Mouse (Mus musculus) heart, adult 9 months (tissue): Measurements from ENCODE around the gene Qrich2.

Source experiments
- DNase-seq, 2 experiments: peaks; one replicate each; pipeline ENCODE4 v3.0.0; 2022; ENCODE audit warnings: low spot score in 2 of 2

The Qrich2 gene

DNA sequence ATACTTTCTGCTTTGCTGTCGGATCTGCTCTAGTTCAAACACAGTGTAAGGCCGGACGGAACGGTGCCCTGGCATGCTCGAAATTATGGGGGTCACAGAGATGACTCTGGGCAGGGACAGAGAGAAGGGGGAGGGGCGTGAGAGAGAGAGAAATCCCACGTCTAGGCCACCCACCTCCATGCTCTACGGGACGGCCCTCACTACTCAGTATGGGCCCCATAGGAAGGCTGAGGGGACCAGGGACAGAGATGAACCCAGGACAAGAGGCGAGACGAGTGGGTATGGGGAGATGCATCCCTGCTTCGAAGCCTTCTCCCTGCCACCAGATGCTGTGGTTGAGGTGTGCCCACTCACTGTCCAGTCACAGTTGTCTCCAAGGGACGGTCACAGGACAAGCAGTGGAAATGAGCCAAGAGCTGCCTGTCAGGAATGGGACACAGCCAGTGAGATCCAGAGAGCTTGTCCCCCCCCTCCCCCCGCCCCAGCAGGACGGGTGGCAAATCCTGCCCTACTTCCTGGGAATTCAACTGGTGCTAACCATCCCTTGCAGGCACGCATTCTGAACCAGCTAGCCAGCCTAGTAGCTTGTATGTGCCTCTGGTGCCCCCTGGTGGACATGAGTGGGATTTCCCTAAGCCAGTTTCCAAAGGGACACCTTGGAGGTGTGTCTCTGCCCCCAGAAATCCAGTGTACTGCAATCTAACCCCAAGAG is 20.3 kb downstream of the Qrich2 start:
- DNase-seq, result peak; percentile 73 to 88

DNA sequence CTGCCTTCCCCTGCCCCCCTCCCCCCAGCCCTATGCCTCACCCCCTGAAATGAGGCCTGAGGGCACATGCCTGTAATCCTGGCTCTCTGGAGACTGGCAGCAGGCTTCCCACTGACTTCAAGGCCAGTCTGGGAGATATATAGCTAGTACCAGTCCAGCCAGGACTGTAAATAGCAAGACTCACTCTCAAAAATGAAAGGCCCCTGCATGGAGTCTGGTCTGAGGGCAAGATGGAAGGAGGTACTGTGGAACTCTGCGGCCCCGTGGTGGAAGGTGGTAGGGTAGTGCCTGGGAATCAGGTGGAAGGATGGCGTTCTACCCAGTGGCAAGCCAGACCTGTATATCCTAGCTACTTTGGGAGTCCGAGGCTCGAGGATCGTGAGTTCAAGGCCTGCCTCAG is 22.1 kb downstream of the Qrich2 start:
- DNase-seq, result no peak

DNA sequence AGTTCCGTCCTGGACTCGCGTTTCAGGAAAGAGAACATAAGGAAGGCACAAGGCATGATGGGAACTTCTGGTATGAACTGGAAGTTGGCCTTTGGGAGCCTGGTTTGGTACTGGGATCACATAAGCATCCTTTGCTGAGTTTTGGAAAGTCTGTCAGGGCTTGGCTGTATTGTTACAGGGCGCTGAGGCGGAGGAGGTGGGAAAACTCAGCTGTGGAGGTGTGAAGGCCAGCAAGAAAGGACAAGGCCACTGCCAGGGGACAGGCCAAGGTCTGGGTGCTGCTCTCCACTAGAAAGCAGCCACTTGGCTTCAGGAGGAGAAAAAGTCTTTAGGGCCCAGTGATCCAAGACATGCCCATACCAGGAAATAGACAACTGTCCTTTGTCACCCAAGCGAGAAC is 22.7 kb downstream of the Qrich2 start:
- no peak for DNase-seq

DNA sequence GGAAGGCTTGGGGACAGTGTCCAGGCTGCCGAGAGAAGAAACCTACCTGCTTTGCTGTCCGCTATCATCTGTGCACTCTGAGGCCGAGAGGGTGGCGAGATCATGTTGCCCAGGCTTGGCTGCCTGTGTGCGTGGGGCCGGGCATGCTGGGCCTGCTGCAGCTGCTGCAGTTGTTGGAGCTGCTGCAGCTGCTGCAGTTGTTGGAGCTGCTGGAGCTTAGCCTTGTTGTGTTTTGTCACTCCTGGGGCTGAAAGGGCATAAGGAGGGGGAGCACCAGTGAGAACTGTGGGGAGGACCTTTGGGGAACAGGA is 23.2 kb downstream of the Qrich2 start:
- DNase-seq, result no peak

DNA sequence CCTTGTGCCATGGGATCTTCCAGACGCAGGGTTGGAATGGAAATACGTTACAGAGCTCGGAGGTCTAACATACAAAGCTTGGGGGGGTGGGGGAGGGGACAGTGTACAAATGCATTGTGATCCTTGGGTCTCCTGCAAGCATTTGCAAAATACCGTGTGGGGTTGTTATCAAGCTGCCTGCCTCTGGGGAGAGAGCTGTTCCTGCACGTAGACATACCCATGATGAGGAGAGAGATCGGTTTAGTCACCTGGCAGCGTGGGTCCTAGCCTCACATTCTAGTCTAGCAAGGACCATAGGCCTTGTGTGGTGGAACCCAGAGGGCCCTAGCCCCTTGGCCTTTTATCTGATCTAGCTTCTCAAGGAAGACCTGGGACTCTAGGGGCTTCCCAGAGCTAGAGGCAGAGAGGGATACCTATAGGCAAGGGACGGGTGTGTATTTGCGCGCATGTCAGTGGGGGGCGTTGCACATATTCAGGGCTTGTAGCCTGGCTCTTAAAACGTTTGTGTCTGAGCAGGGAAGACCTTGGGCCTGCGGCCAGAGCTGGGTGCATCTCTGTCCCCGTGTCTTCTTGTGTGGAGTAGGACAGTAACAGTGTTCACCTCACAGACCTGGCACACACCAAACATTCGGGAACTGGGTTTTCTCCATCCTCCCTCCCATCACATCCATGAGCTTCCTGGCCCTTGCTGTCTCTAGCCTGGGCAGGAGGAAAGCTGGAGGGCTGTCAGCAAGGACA is 23.7 kb downstream of the Qrich2 start:
- DNase-seq, result no peak

GRCm38 (mm10) chr11:116440408-116441068 is 25.5 kb downstream of the Qrich2 start:
- peak in 1 of 2 experiments; percentile 43 for DNase-seq

GRCm38 (mm10) chr11:116439269-116440240 is 26.5 kb downstream of the Qrich2 start:
- no peak for DNase-seq

DNA sequence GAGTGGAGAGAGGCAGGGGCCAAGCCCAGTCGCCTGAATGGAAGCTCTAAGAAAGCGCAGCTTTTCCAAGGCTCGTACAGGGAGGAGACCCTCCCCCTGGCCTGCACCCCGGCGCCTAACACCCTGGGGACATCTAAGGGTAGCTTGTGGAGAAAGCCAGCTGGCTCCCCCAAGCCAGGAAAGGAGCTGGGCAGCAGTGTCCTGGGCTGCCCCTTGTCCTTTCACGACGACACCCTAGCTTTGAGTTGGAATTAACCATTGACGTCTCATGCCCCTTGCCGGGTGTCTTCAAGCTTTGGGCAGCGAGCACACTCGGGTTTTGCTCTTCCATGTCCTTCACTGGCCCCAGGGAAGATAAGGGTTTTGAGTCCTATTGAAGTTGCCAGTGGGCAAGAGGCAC is 28.5 kb downstream of the Qrich2 start:
- DNase-seq, result no peak

- peak; percentile 67 to 69 for DNase-seq
Measured at GRCm38 (mm10) chr11:116436725-116437331, 29.2 kb downstream of the Qrich2 start.

DNA sequence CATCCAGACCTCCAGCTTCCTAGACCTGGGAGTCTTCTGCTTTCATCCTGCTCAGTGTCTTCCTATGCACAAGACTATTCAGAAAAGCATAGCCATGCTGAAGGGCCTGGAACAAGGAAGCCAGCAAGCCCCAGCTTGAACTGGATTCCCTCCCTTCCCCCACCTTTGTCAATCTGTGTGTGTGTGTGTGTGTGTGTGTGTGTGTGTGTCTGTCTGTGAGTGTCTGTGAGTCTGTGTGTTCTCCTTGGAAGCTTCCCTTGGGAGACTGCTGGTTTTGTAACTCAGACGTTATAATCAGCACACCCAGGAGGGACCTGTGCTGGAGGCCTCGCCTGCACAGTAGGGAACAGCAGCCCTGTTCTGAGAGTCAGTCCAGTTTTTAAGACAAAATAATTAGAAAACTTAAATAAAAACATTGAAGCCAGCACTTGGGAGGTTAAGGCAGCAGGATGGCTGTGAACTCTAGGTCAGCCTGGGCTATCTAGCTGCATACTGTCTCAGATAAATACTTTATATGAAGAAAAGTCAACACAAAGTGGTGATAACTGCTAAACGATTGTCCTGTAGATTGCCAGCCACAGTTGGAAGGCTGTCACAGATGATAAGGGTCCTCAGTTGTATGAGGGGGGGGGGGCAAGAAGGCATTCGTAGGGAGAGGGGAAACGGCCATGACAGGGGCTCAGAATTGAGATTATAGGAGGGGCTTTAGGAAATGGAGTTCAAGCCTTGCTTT is 29.9 kb downstream of the Qrich2 start:
- no peak for DNase-seq

DNA sequence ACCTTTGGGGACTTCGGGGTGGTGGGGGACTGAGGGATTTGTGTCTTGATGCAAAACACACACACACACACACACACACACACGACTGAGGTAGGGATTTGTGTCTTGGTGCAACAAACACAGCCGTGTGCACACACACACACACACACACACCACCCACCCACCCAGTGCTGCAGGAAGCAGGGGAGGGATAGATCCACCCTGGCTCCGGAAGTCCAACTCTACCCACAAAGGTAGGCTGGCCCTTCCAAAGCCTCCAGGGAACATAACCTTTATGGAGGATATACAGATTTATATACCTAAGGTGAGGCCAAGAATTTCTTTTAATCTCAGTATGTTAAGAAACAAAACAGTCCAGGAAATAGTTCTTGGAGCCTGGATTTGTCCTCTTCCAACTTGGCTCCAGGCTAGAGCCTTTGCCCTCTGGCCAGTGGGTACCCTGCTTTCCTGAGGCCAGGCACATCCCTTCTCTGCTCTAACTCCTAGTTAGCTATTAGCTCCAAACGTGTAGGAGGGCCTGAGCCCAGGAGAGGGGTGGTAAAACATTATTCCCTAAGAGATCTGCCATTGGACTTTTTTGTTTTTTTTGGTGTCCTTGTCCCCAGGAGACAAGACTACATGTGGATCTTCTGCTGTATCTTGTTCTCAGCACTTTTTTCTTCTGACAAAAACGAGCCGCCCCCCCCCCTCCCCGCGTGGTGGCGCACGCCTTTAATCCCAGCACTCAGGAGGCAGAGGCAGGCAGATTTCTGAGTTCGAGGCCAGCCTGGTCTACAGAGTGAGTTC is 30.9 kb downstream of the Qrich2 start:
- DNase-seq, result no peak

GRCm38 (mm10) chr11:116434287-116434966 is 31.6 kb downstream of the Qrich2 start:
- peak; percentile 70 to 76 for DNase-seq

DNA sequence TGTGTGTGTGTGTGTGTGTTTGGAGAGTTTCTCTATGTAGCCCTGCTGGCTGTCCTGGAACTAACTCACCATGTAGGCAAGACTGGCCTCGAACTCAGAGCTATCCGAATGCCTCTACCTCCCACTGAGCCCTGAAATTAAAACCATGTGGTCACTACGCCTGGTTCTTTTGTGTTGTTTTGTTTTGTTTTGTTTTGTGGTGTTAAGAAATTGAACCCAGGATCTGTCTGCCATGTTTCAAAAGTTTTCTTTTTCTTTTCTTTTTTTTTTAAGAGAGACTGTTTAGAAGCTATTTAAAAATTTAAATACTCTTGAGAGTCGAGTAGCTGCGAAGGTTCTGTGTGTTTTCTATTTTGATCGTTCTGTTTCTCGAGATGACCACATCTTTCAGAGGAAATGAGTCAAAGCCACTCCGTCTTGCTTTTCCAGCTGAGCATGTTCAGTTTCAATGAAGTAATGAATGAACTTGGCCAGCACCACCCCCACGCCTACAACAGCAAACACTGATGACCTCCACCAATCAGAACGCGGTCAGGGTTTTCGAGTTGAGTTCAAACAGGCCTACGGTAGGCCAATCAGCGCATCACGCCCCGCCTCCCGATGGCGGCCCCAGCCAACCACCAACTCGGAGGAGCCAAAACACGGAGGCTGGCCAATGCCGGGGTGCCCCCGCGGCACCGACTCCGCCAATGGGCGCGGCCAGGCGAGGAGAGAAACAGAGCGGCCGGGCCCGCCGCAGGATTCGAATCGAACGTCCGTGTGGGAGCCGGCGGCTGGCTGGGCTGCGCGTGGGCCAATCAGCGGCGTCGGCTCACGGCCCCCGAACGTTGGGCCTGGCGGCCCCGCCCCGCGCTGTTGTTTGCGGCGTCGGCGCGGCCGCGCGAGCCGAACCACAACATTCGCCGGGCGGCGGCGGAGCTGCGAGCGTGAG is 32.4 kb downstream of the Qrich2 start, which contains the start of gene Ubald2:
Ubald2 (plus strand) TSS at position 739 of the 931 bp plus-strand sequence.
- DNase-seq, result peak; percentile 100

- no peak for DNase-seq
Measured at GRCm38 (mm10) chr11:116432593-116433355, 33.3 kb downstream of the Qrich2 start.

GRCm38 (mm10) chr11:116432127-116432526 is 33.9 kb downstream of the Qrich2 start:
- no peak for DNase-seq

DNA sequence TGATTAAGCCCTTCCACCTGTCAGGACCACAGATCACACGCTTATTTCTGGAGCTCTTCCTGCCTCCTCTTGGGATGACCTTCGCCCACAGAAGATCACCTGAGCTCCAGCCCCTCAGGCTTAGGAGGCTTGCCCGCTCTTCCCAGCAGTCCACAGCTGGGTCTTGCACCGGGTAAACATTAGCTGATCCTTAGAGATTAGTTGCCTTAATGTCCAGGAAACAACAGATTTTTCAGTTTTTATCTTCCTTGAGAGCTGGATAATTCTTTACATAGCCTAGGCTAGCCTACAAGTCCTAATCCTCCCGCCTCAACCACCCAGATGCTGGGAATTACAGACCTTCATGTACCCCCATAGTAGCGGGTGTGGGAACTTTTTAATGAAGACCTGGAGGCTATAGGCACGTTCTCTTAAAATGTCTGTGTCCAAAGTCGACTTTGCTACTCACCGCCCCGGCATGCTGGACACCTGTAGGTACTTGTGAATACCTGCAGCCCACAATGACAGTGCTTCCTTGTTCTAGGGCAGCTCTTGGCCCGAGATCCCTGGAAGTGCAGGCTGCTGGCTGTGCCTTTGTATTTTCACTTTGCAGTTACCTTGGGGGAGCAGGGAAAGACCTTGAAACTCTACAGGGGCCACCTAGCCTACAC is 34.5 kb downstream of the Qrich2 start:
- no peak for DNase-seq
